Mouse (Mus musculus) monocyte, adult 2 months (primary cell): Measurements from ENCODE around the gene Ddx52.

Source experiments
- DNase-seq, 2 experiments: peaks; one replicate each; pipeline ENCODE4 v3.0.0; 2022; ENCODE audit warnings: low spot score in 2 of 2, low read depth in 1 of 2

Gene Ddx52

DNA sequence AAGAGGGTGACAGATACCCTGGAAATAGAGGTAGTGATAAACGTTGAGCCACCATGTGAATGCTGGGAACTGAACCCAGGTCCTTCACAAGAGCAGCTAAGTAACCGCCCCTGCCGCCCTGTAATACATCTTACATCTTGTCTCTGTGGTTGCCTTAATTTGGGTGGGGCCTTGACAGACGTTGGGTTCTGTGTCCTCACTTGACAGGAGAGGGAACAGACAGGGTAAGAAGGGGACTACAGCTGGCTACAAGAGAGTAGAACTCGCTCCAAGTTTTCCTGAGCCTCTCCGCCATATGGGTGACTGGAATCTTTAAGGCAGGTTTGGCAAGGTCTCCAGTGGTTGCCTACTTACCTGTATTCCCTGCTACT, 26.3 kb downstream of the Ddx52 start:
- DNase-seq: no peak

DNA sequence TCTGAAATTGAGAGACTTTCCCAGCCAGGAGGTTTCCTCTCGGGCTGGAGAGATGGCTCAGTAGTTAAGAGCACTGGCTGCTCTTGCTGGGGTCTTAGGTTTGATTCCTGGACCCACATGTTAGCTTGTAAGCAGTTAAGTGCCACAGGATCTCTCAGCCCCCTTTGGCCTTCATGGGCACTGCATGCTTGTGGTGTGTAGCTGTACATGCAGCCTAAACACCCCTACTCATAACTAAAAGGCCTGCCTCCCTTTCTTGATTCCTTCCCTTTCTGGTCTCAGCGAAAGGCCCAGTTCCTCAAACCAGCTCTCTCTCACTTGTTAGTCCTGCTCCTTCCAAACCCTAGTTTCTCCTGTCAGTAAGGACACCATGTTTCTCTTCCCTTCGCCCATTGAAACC, 27.2 kb downstream of the Ddx52 start:
- peak; percentile 1 to 6 for DNase-seq

GRCm38 (mm10) chr11:83974561-83975346, 32.9 kb downstream of the Ddx52 start:
- DNase-seq: no peak

DNA sequence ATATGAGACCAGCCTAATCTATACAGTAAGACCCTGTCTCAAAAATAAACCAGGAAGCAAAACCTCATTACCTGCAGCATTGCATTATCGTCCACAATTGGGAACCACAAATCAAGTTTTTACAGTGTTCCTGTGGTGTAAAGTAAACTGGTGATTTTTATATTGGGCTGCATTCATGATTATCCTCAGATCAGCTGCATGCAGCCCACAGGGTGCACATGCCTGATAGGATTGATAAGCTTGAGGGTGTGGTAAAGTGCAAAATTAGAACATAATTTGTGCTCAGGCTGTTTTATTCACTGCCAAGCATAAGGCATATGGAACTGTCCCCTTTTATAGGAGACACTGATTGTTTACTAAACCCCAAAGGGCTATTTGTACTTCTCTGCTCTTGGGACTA, 33.6 kb downstream of the Ddx52 start:
- DNase-seq: no peak

DNA sequence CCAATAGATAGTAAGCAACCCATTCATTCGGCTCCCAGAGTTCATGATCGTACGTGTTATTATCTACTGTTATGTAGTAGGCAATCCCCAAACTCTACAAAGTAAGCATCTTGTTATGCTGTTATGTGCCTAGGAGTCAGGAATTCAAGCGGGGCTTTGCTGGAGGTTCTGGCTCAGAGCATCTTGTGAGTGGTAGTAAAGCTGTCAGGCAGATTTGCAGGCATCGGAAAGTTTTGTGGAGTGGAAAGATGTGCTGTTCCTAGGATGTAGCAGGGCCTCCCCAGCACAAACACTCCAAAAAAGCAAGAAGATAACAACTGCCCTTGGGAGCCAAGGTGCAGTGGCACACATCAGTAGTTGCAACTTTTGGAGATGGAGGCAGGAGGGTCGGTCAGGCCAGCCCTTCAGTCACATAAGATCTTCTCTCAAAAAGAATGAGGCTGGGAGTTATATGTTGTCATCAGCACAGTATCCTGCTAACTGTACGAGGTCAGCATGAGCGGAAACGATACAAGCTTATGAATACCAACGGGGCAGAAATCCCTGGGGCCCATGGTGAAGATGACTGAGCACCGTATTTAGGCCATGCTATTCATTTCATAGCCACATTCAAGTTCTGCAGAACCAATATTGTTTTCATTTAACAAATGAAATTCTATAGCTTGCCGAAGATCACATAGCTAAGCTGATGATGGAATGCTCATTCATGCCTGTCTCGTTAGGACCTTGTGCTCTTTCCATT, 34.5 kb downstream of the Ddx52 start:
- DNase-seq: no peak

GRCm38 (mm10) chr11:83977810-83978209, 35.9 kb downstream of the Ddx52 start:
- no peak for DNase-seq

- DNase-seq: no peak
Measured at GRCm38 (mm10) chr11:83979992-83980391, 38.1 kb downstream of the Ddx52 start.

GRCm38 (mm10) chr11:83981338-83981737, 39.5 kb downstream of the Ddx52 start:
- DNase-seq: no peak

- no peak for DNase-seq
Measured at GRCm38 (mm10) chr11:83991701-83992100, 49.8 kb downstream of the Ddx52 start.

- DNase-seq: no peak
Measured at GRCm38 (mm10) chr11:83993428-83993827, 51.6 kb downstream of the Ddx52 start.

DNA sequence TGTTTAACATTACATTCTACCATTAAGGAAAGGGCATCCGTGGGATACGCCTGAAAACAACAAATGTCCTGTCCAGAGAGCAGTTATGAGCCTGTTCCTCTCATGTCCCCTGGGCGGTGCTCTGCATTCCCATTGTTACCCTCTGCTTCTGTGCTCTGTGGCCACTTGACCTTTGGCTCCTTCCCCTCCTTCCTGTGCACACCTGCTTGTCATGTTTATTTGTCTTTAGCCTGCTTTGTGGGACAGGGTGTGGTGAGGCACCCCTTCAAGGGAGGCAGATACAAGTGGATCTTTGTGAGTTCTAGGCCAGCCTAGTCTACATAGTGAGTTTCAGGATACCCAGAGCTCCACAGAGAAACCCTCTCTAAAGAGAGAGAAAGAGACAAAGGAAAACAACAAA, 52.6 kb downstream of the Ddx52 start:
- DNase-seq: no peak

DNA sequence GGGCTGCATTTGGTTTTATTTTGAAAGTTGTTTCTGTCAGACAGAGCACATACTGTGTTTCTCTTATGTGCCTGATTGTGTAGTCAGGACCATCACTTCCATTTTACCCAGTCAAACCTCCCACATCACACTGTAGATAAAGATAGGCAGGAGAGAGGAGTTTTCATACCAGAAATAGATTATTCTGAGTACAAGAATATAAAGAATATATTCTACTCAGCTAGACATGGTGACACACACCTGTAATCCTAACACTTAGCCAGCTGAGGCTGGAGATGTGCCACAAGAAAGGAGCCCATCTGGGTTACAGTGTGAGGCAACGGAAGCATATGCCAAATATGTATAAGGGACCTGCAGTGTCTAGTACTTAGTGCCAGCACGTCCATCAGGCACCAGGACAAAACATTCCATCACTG, 53.7 kb downstream of the Ddx52 start:
- no peak for DNase-seq

DNA sequence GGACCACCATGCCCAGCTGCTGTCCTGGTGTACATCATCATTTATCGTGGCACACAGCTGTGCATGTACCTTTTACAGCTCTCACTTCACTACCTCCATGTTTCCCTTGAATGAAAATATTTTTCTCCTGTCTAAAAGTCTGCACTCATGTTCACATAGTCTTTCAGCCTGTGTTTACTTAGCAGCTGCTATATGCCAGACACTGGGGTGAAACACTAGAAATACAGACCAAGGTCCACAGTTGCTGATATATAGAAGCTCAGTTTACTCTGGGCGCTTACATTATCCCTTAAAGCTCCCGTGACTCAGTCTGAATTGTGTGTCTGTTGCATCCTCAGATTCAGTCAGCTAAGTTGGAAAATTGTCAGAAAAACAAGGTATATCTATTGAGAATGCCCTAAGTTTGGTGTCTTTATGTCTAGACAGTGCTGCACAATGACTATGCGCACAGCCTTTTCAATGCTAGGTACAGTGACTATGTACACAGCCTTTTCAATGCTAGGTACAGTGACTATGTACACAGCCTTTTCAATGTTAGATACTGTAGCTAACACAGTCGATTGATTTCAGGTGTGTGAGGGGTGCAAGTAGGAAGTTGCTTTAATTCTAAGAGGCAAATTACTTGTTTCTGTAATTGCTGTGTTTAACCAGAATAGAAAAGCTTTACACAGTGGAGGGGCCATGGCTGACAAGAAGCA, 55.5 kb downstream of the Ddx52 start:
- DNase-seq: no peak

DNA sequence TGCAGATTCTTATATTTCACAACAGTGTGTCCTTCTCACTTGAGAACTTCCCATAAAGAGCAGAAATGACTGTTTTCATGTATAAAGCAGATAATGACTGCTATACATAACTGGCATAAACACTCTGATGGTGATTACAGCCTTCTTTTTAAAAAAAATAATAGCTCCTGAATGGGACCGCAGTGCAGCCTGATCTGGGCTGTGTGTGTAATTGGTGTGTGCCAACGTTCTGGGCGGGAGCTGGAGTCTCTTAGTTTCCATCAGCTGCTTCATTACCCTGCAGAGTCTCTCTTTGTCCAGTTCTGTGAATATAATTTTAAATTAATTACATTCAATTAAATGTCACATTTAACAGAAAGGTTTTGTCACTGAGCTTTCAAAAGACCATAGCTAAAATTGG, 57.1 kb downstream of the Ddx52 start:
- DNase-seq: no peak

DNA sequence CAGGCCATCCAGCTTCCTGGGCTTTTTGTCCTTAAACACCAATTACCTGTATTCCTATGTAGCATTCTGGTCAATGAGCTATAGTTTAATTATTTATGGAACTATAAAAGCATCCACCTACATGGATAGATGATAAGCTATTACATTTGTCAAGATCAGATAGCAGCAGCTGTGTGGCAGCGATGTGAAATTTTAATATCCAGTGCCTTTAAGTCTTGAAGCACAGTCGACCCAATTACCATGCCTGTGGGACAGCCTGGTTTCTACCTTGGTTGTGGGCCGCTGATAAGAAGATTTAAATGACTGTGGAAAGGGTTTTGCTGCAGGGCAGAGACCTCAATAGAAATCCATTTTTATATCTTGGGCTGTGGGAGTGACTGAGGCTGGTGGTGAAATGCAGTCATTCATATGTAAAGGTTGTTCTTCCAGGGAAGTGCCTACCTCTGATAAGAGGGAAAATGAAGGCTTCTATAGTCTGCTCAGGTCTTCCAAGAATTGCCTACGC, 57.6 kb downstream of the Ddx52 start:
- no peak for DNase-seq

DNA sequence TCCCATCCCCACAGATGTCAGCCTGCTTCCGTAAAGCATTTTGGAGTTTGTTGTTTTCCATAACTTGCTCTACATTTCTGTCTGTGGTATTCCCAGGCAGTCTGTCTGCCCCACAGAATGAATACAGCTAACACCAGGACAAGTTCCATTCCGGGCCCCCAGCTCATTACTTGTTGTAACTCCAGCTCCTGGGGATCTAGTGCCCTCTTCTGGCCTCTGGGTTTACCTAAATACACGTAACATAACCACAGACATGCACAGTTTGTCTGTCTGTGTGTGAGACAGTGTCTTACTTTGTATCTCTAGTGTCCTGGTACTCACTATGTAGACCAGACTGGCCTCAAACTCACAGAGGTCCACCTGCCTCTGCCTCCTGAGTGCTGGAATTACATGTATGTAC, 59.4 kb downstream of the Ddx52 start:
- no peak for DNase-seq

- no peak for DNase-seq
Measured at GRCm38 (mm10) chr11:84003986-84004385, 62.1 kb downstream of the Ddx52 start.

DNA sequence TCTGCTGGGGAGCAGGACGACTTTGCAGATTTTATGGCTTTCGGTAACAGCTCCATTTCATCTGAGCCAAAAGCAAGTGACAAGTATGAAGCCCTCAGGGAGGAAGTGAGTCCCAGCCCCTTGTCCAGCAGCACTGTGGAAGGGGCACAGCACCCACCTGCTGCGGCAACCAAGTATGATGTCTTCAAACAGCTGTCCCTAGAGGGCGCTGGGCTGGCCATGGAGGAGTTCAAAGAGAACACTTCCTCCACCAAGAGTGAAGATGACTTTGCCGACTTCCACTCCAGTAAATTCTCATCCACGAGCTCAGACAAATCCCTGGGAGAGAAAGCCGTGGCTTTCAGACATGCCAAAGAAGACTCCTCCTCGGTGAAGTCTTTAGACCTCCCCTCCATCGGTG, 67.1 kb downstream of the Ddx52 start:
- DNase-seq: no peak

GRCm38 (mm10) chr11:84010411-84010810, 68.5 kb downstream of the Ddx52 start:
- no peak for DNase-seq

- DNase-seq: no peak
Measured at GRCm38 (mm10) chr11:84011050-84011449, 69.2 kb downstream of the Ddx52 start.

DNA sequence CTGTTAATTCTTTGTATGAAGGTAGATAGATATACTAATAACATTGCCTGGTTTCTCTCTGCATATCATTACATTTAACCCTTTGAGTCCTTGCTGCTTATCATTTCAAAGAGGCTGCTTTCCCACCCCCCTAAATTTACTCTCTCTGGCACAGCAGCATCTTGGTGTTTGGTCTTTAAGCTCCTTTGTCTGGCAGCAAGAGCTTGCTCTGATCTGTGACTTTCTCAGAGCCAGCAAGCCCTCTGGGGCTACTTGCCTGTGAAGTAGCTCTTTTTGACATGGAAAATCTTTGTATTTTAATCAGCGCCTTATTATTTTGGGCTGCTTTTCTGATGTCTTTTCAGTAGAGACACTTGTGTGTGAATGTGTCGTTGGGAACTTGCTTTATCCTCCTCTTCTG, 69.7 kb downstream of the Ddx52 start:
- no peak for DNase-seq
